Mouse (Mus musculus): ENCODE data around the gene Nr1h5.

GRCm38 (mm10) chr3:103001595-103001994 is 37.7 kb upstream of the Nr1h5 start:
- TF ChIP-seq CTCF (conservative IDR thresholded peaks at IDR 0.05; ENCODE audit: low read length), result no peak
- no peak for TF ChIP-seq POU5F1 (IDR thresholded peaks at IDR 0.05; ENCODE audit: borderline replicate concordance, low read length)
- TF ChIP-seq NANOG (IDR thresholded peaks at IDR 0.05; ENCODE audit: borderline replicate concordance, low read length), result no peak
